Mouse (Mus musculus) thymus, adult 2 months (tissue): ENCODE results near the gene Fam171a2.

Source experiments
- CTCF ChIP-seq: fragments of 200-500 bp; IDR thresholded peaks from 2 replicates; pipeline ENCODE4 v1.5.1; 2012; ENCODE audit warnings: mild to moderate bottlenecking, control low read depth, low read length, moderate library complexity, borderline replicate concordance; ENCODE audit not compliant: control insufficient read depth, poor library complexity, insufficient read depth; ENCODE audit errors: extremely low read depth
- POLR2A ChIP-seq: fragments of 200-500 bp; IDR thresholded peaks from 2 replicates; pipeline ENCODE4 v1.6.1; 2012; ENCODE audit warnings: mild to moderate bottlenecking, low read length, control low read depth, moderate library complexity; ENCODE audit not compliant: control insufficient read depth, poor library complexity, insufficient read depth; ENCODE audit errors: extremely low read depth

GRCm38 (mm10) chr11:102460541-102460940 lies 13.1 kb upstream of the Fam171a2 start:
- no peak for TF ChIP-seq CTCF
- TF ChIP-seq POLR2A, result no peak
